Mouse (Mus musculus) frontal cortex, postnatal 10 days (tissue): ENCODE data around the gene Trank1.

Source experiments
- DNase-seq, 2 experiments: peaks; one replicate each; pipeline ENCODE4 v3.0.0; 2022; ENCODE audit warnings: low spot score in 2 of 2, mixed read lengths in 1 of 2

The Trank1 gene

DNA sequence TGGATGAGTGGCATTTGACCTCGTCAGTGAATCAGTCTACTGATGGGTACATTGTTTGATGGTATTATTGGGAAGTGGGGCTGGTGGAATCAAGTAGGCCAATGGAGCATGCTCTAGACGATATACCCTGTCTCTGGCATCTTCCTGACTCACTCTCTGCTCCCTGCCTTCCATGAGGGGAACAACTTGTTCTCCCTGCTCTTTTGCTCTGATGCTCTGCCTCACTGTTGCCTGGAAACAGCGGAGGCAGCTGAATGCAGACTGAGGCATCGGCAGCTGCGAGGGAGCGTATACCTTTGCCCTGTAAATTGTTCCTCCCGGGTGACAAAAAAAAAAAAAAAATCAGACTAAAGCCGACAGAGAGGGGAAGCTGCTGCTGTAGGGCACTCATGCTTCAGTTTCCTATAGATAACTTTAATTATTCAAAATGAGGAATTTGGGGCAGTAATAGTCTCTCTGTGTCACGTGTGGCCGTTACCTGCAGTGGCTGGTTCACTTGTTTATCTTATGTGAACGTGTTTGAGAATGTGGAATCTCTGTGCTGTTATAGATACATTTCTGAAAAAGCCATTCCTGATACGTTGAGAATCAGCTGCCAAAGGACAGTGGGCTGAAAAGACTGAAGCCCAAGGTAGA lies 9.2 kb upstream of the Trank1 start:
- no peak for DNase-seq

DNA sequence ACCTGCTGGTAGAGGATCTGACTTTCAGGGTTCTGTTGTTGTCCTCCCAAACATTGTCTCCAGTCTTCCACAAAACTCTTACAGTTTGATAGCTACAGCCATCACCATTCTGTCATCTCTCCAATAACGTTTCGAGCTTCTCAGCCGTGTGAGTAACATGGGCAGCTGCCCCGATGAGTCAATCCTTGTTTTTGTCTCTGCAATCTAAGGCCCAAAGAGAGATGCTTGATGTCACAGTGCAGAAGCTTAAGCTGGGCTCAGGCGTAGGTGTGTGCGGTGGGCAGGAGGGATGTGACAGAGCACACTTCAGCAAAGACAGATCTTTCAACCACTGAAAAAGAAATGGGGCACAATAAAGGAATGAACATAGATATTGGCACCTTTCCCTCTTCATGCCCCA lies 7.5 kb upstream of the Trank1 start:
- DNase-seq = no peak

GRCm38 (mm10) chr9:111306142-111306541 lies 5.4 kb upstream of the Trank1 start:
- no peak for DNase-seq

DNA sequence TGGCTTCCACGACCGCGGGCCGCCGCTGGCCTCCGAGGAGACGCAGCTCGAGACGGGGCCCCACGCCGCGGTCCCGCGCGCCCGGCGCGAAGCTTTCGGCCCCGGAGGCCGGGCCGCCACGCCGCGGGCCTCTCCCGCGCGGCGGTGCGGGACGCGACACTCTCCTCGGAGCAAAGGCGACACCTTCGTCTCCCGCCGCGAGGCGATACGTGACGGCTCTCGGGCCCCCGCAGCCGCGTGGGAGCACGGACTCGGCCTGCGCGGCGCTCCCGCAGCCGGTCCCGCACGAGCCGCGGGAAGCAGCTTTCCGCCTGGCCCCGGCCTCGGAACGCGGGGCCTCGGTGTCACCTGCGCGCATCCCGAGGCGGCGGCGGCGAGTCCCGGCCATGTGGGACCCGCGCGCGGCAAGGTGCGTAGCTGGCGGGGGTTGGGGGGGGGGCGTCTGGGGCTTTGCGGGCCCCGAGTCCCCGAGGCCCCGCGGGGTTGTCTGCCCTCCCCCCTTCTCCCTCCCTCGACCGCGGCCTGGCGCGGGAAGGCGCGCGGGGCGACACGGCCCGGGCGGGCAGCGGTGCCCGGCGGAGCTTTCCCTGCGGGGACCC lies 403 bp downstream of the Trank1 start:
- DNase-seq = no peak

- DNase-seq = peak in 1 of 2 experiments; percentile 29
These were observed 1.1 kb downstream of the Trank1 start for GRCm38 (mm10) chr9:111312442-111313141.

- DNase-seq = no peak
These were observed 1.8 kb downstream of the Trank1 start for GRCm38 (mm10) chr9:111313299-111313698.

- DNase-seq = no peak
These were observed 2.3 kb downstream of the Trank1 start for GRCm38 (mm10) chr9:111313793-111314192.

GRCm38 (mm10) chr9:111314219-111314618 lies 2.7 kb downstream of the Trank1 start:
- peak; percentile 38 to 59 for DNase-seq

DNA sequence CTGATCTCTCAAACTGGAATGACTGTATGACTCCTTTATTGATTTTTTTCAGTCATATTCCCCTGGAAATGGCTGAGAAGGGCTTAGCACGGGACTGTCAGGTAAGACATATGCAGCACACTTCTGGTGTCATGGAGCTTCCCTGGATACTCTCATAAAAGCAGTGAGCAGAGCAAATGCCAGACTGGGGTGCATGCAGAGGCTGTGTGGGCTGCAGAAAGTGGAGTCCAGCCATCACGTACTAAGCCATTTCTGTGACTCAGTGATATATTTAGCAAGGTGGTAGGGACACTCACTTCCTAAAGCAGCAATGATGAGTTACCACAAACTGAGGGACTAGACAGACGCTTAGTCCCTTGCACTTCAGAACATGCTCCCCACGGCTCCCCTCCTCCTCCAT lies 9.4 kb downstream of the Trank1 start:
- no peak for DNase-seq

DNA sequence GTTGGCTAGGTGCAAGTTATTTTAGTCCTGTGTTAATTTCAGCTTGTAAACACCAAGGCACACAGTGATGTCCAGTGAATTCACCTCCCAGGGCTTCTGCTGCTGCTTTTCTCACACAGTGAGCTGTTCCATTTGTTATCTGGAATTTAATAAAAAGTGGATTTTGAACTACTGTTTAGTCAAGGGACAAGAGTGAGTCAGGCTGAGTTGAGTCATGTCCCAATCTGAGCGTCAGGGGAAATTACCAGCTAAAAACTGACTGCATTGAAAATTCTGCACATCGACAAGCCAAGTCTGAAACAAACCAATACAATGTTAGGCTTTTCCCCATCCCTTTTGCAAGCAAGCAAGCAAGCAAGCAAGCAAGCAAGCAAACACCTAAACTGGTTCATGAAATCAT lies 13.3 kb downstream of the Trank1 start:
- no peak for DNase-seq

DNA sequence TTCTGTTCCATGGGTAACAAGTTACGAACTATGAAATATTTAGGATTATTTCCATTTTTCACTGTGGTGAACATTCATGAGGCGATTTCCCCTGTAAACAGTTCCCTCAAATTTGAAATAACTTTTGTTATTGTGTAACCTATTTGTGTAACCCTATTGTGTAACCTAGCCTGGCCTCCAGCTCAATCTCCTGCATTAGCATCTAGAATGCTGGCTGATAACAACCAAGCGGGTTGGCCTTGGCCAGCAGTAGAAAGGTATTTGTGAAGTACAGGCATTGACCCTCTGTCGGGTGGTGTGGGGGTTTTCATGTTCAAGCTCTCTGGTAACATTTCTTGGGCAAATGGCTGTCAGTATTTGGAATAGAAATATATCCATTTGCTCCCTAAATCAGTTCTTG lies 18.3 kb downstream of the Trank1 start:
- no peak for DNase-seq

DNA sequence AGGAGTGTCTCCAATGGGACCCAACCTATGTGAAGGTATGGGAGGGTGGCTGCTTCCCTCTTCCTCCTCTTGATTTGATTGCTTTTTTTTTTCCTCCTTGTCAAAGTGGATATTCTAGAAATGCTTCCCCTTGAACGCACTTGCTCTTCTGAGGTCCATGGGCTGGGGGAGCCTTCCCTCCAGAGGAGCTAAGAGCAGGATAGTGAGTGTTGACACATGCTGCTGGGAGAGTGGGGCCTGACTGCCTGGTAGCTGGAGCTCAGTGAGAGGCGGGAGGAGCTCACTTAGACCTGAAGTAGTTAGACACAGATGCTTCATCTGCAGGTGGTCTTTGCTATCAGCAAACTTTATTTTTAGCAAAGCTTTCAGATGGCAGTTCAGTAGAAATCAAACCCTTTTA lies 22.3 kb downstream of the Trank1 start:
- no peak for DNase-seq

DNA sequence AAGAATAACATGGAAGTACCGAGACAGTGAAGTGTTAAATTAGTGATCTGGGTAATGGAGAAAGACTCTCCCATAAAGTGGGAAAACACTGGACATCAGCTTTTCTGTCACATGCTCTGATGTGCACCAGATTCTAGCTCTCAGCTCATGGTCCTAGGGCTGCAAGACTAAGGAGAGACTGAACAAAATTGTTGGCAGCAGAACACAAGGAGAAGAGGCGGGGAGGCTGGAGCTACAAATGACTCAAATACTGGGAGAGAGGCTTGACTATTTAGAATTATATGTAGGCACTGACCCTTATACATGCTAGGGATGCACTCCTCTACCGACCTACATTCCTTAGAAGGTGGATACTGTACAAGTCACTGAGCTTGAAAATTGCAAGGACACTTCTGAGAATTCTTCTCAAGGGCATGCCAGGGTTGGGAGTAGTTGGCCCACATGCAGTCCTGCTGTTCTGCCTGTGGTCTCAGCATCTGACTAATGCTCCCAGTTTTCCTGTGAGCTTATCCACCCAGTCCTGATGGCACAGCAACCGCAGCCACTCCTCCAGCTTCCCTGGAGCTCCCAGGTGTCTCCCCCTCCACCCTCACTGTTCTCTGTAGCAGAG lies 23.1 kb downstream of the Trank1 start:
- DNase-seq = no peak

DNA sequence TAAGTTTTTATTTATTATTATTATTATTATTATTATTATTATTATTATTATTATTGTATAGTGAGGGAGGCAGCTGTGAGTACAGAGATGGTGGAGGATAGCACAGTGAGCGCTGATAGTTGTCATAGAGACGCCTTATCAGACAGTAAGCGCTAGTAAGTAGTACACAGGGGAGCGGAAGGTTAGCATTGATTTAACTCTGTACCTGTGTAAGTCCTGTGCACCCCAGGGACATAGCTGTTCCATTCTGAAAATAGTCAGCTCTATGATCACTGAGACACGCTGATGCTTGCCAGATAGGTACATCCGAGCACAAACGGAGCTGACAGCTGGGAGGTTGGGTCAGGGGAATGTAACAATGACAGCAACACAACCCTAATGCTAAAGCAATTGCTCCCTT lies 39.7 kb downstream of the Trank1 start:
- DNase-seq = no peak

DNA sequence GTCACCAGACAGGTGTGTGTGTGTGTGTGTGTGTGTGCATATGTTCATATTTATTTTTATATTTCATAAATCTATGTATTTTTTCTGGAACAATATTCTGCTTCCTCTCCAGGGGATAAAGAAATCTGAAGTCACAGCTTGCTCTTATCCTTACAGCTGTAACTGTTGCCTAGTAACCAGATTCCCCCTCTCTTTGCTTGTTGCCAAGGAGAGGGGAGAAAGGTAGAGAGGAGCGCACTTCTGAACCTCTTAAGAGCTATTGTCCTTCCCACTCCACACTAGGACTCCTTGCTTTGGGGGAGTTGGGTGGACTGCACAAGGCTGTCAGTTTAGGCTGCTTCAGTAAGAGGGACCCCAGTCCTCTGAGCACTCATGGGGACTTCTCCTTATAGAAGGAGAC lies 40.1 kb downstream of the Trank1 start:
- DNase-seq = no peak

DNA sequence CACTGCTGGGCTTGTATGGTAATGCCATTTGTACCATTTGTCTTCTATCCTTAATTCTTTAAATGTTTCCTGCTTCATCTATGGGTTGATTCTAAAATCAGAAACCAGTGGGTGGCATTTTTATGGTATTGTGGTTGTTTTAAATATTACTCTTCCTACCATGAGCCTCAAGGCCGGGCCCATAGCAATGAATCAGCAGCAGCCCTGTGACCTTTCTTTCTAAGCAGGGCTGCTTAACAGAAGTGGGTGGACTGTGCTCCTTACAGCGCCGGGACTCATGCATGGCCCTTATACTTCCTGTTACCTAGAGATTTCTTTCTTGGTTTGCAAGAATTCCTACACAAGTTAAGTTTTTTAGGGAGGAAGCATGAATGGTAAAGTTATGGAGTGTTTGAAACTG lies 41.1 kb downstream of the Trank1 start:
- DNase-seq = no peak

DNA sequence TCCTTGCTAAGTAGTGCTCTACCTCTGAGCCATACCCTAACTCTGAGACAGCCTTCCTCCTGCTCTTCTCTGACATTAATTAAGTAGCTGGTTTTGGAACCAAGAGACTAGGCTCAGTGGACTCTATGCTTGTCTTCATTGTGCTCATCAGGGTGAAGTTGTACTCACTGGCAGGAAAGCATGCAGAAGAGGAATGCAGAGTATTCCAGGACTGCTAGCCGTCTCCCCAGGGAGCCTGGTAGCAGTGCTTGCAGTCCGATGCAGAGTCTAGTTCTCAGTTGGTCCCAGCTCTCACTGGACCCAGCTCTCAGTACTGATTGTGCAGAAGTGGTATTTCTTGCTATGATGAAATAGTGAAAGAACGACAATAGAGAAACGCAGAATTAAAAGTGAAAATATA lies 43.5 kb downstream of the Trank1 start:
- no peak for DNase-seq

GRCm38 (mm10) chr9:111356386-111356785 lies 44.8 kb downstream of the Trank1 start:
- no peak for DNase-seq

- DNase-seq = no peak
These were observed 52.1 kb downstream of the Trank1 start for GRCm38 (mm10) chr9:111363656-111364055.

GRCm38 (mm10) chr9:111367713-111368112 lies 56.2 kb downstream of the Trank1 start:
- DNase-seq = no peak

GRCm38 (mm10) chr9:111372079-111372478 lies 60.5 kb downstream of the Trank1 start:
- DNase-seq = no peak

- DNase-seq = no peak
These were observed 66.3 kb downstream of the Trank1 start for GRCm38 (mm10) chr9:111377868-111378267.
